Mouse (Mus musculus): ENCODE data around the gene Psma6. TPM values are rescaled to one million over a fixed set of nuclear protein-coding genes. Genes with fewer than 3 reads are reported as not detected.

Psma6 gene
- polyA plus RNA-seq, 1 experiment, result 197 TPM

- TF ChIP-seq CTCF (IDR thresholded peaks at IDR 0.05; ENCODE audit: borderline replicate concordance, insufficient read depth, low read length), result no peak
- no peak for TF ChIP-seq POLR2A (IDR thresholded peaks at IDR 0.05; ENCODE audit: low read depth, low read length)
- H3K27ac ChIP-seq (ENCODE audit: insufficient read depth, low read length), result no peak overlapping the region
- H3K4me3 ChIP-seq (ENCODE audit: insufficient read depth, low read length), result no peak overlapping the region
- no peaks in the 10 kb centered on the region for H3K4me1 ChIP-seq (ENCODE audit: control insufficient read depth, insufficient read depth, low read length)
These were observed 23.9 kb downstream of the Psma6 start for GRCm38 (mm10) chr12:55407888-55408287.

- no peak for TF ChIP-seq CTCF (IDR thresholded peaks at IDR 0.05; ENCODE audit: borderline replicate concordance, insufficient read depth, low read length)
- TF ChIP-seq POLR2A (IDR thresholded peaks at IDR 0.05; ENCODE audit: low read depth, low read length), result no peak
- no peak overlapping the region for H3K4me3 ChIP-seq (ENCODE audit: insufficient read depth, low read length)
- H3K4me1 ChIP-seq (ENCODE audit: control insufficient read depth, insufficient read depth, low read length), result no peaks in the 10 kb centered on the region
- no peak overlapping the region for H3K27ac ChIP-seq (ENCODE audit: insufficient read depth, low read length)
These were observed 31.2 kb downstream of the Psma6 start for GRCm38 (mm10) chr12:55415255-55415654.

GRCm38 (mm10) chr12:55415762-55416161 is 31.7 kb downstream of the Psma6 start:
- no peak overlapping the region for H3K4me3 ChIP-seq (ENCODE audit: insufficient read depth, low read length)
- TF ChIP-seq CTCF (IDR thresholded peaks at IDR 0.05; ENCODE audit: borderline replicate concordance, insufficient read depth, low read length) (no peak), POLR2A (IDR thresholded peaks at IDR 0.05; ENCODE audit: low read depth, low read length) (no peak)
- no peak overlapping the region for H3K27ac ChIP-seq (ENCODE audit: insufficient read depth, low read length)
- no peaks in the 10 kb centered on the region for H3K4me1 ChIP-seq (ENCODE audit: control insufficient read depth, insufficient read depth, low read length)

- Histone ChIP-seq H3K27ac (ENCODE audit: insufficient read depth, low read length) (no peak overlapping the region), H3K4me3 (ENCODE audit: insufficient read depth, low read length) (no peak overlapping the region), H3K4me1 (ENCODE audit: control insufficient read depth, insufficient read depth, low read length) (no peaks in the 10 kb centered on the region)
- TF ChIP-seq POLR2A (IDR thresholded peaks at IDR 0.05; ENCODE audit: low read depth, low read length), result no peak
- no peak for TF ChIP-seq CTCF (IDR thresholded peaks at IDR 0.05; ENCODE audit: borderline replicate concordance, insufficient read depth, low read length)
These were observed 36.2 kb downstream of the Psma6 start for GRCm38 (mm10) chr12:55420220-55420619.

GRCm38 (mm10) chr12:55422057-55422456 is 38.0 kb downstream of the Psma6 start:
- no peak for TF ChIP-seq CTCF (IDR thresholded peaks at IDR 0.05; ENCODE audit: borderline replicate concordance, insufficient read depth, low read length)
- no peak for TF ChIP-seq POLR2A (IDR thresholded peaks at IDR 0.05; ENCODE audit: low read depth, low read length)
- Histone ChIP-seq H3K4me1 (ENCODE audit: control insufficient read depth, insufficient read depth, low read length) (no peaks in the 10 kb centered on the region), H3K27ac (ENCODE audit: insufficient read depth, low read length) (no peak overlapping the region), H3K4me3 (ENCODE audit: insufficient read depth, low read length) (no peak overlapping the region)

GRCm38 (mm10) chr12:55426300-55426699 is 42.3 kb downstream of the Psma6 start:
- Histone ChIP-seq H3K4me3 (ENCODE audit: insufficient read depth, low read length) (no peak overlapping the region), H3K27ac (ENCODE audit: insufficient read depth, low read length) (no peak overlapping the region), H3K4me1 (ENCODE audit: control insufficient read depth, insufficient read depth, low read length) (no peaks in the 10 kb centered on the region)
- TF ChIP-seq POLR2A (IDR thresholded peaks at IDR 0.05; ENCODE audit: low read depth, low read length) (no peak), CTCF (IDR thresholded peaks at IDR 0.05; ENCODE audit: borderline replicate concordance, insufficient read depth, low read length) (no peak)

- H3K4me1 ChIP-seq (ENCODE audit: control insufficient read depth, insufficient read depth, low read length), result no peaks in the 10 kb centered on the region
- TF ChIP-seq CTCF (IDR thresholded peaks at IDR 0.05; ENCODE audit: borderline replicate concordance, insufficient read depth, low read length) (no peak), POLR2A (IDR thresholded peaks at IDR 0.05; ENCODE audit: low read depth, low read length) (no peak)
- no peak overlapping the region for H3K27ac ChIP-seq (ENCODE audit: insufficient read depth, low read length)
- no peak overlapping the region for H3K4me3 ChIP-seq (ENCODE audit: insufficient read depth, low read length)
These were observed 45.2 kb downstream of the Psma6 start for GRCm38 (mm10) chr12:55429201-55429600.

- TF ChIP-seq POLR2A (IDR thresholded peaks at IDR 0.05; ENCODE audit: low read depth, low read length) (no peak), CTCF (IDR thresholded peaks at IDR 0.05; ENCODE audit: borderline replicate concordance, insufficient read depth, low read length) (no peak)
- Histone ChIP-seq H3K27ac (ENCODE audit: insufficient read depth, low read length) (no peak overlapping the region), H3K4me1 (ENCODE audit: control insufficient read depth, insufficient read depth, low read length) (no peaks in the 10 kb centered on the region), H3K4me3 (ENCODE audit: insufficient read depth, low read length) (no peak overlapping the region)
These were observed 45.9 kb downstream of the Psma6 start for GRCm38 (mm10) chr12:55429956-55430355.

- no peak overlapping the region for H3K27ac ChIP-seq (ENCODE audit: insufficient read depth, low read length)
- no peaks in the 10 kb centered on the region for H3K4me1 ChIP-seq (ENCODE audit: control insufficient read depth, insufficient read depth, low read length)
- H3K4me3 ChIP-seq (ENCODE audit: insufficient read depth, low read length), result no peak overlapping the region
- TF ChIP-seq POLR2A (IDR thresholded peaks at IDR 0.05; ENCODE audit: low read depth, low read length), result no peak
- no peak for TF ChIP-seq CTCF (IDR thresholded peaks at IDR 0.05; ENCODE audit: borderline replicate concordance, insufficient read depth, low read length)
These were observed 48.4 kb downstream of the Psma6 start for GRCm38 (mm10) chr12:55432284-55432919.

GRCm38 (mm10) chr12:55432920-55433284 is 48.9 kb downstream of the Psma6 start:
- no peaks in the 10 kb centered on the region for H3K4me1 ChIP-seq (ENCODE audit: control insufficient read depth, insufficient read depth, low read length)

More at GRCm38 (mm10) chr12:55432920-55433284, 48.9 kb downstream of the Psma6 start:
- TF ChIP-seq POLR2A (IDR thresholded peaks at IDR 0.05; ENCODE audit: low read depth, low read length), result no peak
- TF ChIP-seq CTCF (IDR thresholded peaks at IDR 0.05; ENCODE audit: borderline replicate concordance, insufficient read depth, low read length), result no peak
- Histone ChIP-seq H3K27ac (ENCODE audit: insufficient read depth, low read length) (no peak overlapping the region), H3K4me3 (ENCODE audit: insufficient read depth, low read length) (no peak overlapping the region)
